Mouse (Mus musculus): ENCODE results near the gene Ralgps1. TPM values are rescaled to one million over a fixed set of nuclear protein-coding genes. Genes with fewer than 3 reads are reported as not detected.
"Not testable (repeated sequence)": the region's sequence is repeated elsewhere in the genome, so short reads cannot be mapped to it uniquely, and the experiment has no call there.

Gene Ralgps1
- polyA plus RNA-seq, 1 experiment from 2014 or later, result 42.8 TPM

- peak within 1 kb of the TSS; percentile 57 for H3K27ac ChIP-seq (replicated peaks)
- H3K9me3 ChIP-seq, result no peaks in the 10 kb centered on the region
- no peaks in the 10 kb centered on the region for H3K36me3 ChIP-seq
- H3K4me3 ChIP-seq, result peak within 1 kb of the TSS; percentile 25
- ATAC-seq (ENCODE audit: low FRiP score, low read depth), result peak; percentile 93
- H3K4me1 ChIP-seq (replicated peaks), result peaks cover 50% of the 10 kb centered on the region
- WGBS, result 5% methylated on average over 22 of the region's 22 CpGs
- H3K9ac ChIP-seq, result peak within 1 kb of the TSS; percentile 38
- H3K4me2 ChIP-seq, result peak within 1 kb of the TSS; percentile 42
- H3K27me3 ChIP-seq, result no peaks in the 10 kb centered on the region
These were observed 155.4 kb downstream of the Ralgps1 start, which contains the start of gene Angptl2 for GRCm38 (mm10) chr2:33215700-33216509. Gene Angptl2 (plus strand): TSS chr2:33216069.

GRCm38 (mm10) chr2:33215177-33215699 lies 156.0 kb downstream of the Ralgps1 start:
- peak overlapping the region; percentile 57 for H3K27ac ChIP-seq (replicated peaks)
- no peaks in the 10 kb centered on the region for H3K9me3 ChIP-seq
- peaks cover 46% of the 10 kb centered on the region for H3K4me1 ChIP-seq (replicated peaks)
- WGBS, result 65% methylated on average over 5 of the region's 5 CpGs
- ATAC-seq (ENCODE audit: low FRiP score, low read depth), result peak; percentile 13; the same call in 1 of the 2 replicates
- peak overlapping the region; percentile 42 for H3K4me2 ChIP-seq
- no peaks in the 10 kb centered on the region for H3K27me3 ChIP-seq
- no peaks in the 10 kb centered on the region for H3K36me3 ChIP-seq
- H3K4me3 ChIP-seq, result no peak overlapping the region
- H3K9ac ChIP-seq, result no peak overlapping the region

GRCm38 (mm10) chr2:33211263-33211662 lies 160.0 kb downstream of the Ralgps1 start:
- H3K27ac ChIP-seq (replicated peaks); ATAC-seq (ENCODE audit: low FRiP score, low read depth): not testable (repeated sequence)

GRCm38 (mm10) chr2:33210841-33211240 lies 160.4 kb downstream of the Ralgps1 start:
- Histone ChIP-seq H3K9ac (no peak overlapping the region), H3K4me2 (no peak overlapping the region), H3K4me3 (no peak overlapping the region), H3K4me1 (replicated peaks) (peaks cover 25% of the 10 kb centered on the region), H3K27me3 (no peaks in the 10 kb centered on the region), H3K36me3 (no peaks in the 10 kb centered on the region), H3K27ac (replicated peaks) (no peak overlapping the region), H3K9me3 (no peaks in the 10 kb centered on the region)
- ATAC-seq (ENCODE audit: low FRiP score, low read depth), result no peak
- WGBS, result 64% methylated on average over 2 of the region's 2 CpGs

More at GRCm38 (mm10) chr2:33211263-33211662, 160.0 kb downstream of the Ralgps1 start:
- H3K4me2 ChIP-seq, H3K27me3 ChIP-seq, H3K9ac ChIP-seq, H3K36me3 ChIP-seq, H3K9me3 ChIP-seq, H3K4me3 ChIP-seq: not testable (repeated sequence)
- peaks cover 25% of the 10 kb centered on the region for H3K4me1 ChIP-seq (replicated peaks)
- 84% methylated on average over 11 of the region's 11 CpGs for WGBS

GRCm38 (mm10) chr2:33208134-33208533 lies 163.2 kb downstream of the Ralgps1 start:
- Histone ChIP-seq H3K36me3 (no peaks in the 10 kb centered on the region), H3K4me2 (no peak overlapping the region), H3K4me1 (replicated peaks) (peaks cover 35% of the 10 kb centered on the region), H3K27me3 (no peaks in the 10 kb centered on the region), H3K4me3 (no peak overlapping the region), H3K27ac (replicated peaks) (no peak overlapping the region), H3K9ac (no peak overlapping the region), H3K9me3 (no peaks in the 10 kb centered on the region)
- no peak for ATAC-seq (ENCODE audit: low FRiP score, low read depth)
- 83% methylated on average over 5 of the region's 5 CpGs for WGBS

- ATAC-seq (ENCODE audit: low FRiP score, low read depth), result no peak
- H3K27me3 ChIP-seq, result no peaks in the 10 kb centered on the region
- WGBS, result 18% methylated on average over 4 of the region's 4 CpGs
- no peak overlapping the region for H3K4me2 ChIP-seq
- H3K36me3 ChIP-seq, result no peaks in the 10 kb centered on the region
- peaks cover 40% of the 10 kb centered on the region for H3K4me1 ChIP-seq (replicated peaks)
- no peaks in the 10 kb centered on the region for H3K9me3 ChIP-seq
- no peak overlapping the region; the same call in 1 of the 2 replicates for H3K27ac ChIP-seq (replicated peaks)
- no peak overlapping the region for H3K4me3 ChIP-seq
- H3K9ac ChIP-seq, result 0 out of 2 replicates have a peak overlapping the region, but pooled peaks have one; percentile 2
These were observed 164.2 kb downstream of the Ralgps1 start for GRCm38 (mm10) chr2:33207069-33207468.

GRCm38 (mm10) chr2:33205939-33206525 lies 165.3 kb downstream of the Ralgps1 start:
- Histone ChIP-seq H3K9me3 (no peaks in the 10 kb centered on the region), H3K9ac (no peak overlapping the region), H3K27ac (replicated peaks) (peak overlapping the region; percentile 57), H3K4me3 (no peak overlapping the region), H3K36me3 (no peaks in the 10 kb centered on the region), H3K4me2 (no peak overlapping the region), H3K4me1 (replicated peaks) (peaks cover 40% of the 10 kb centered on the region), H3K27me3 (no peaks in the 10 kb centered on the region)
- no peak for ATAC-seq (ENCODE audit: low FRiP score, low read depth)
- WGBS, result 41% methylated on average over 14 of the region's 14 CpGs

- ATAC-seq (ENCODE audit: low FRiP score, low read depth), result no peak
- 87% methylated on average over 5 of the region's 5 CpGs for WGBS
- H3K9ac ChIP-seq, result no peak overlapping the region
- peaks cover 40% of the 10 kb centered on the region for H3K4me1 ChIP-seq (replicated peaks)
- H3K27me3 ChIP-seq, result no peaks in the 10 kb centered on the region
- no peaks in the 10 kb centered on the region for H3K9me3 ChIP-seq
- H3K4me2 ChIP-seq, result no peak overlapping the region
- no peak overlapping the region for H3K4me3 ChIP-seq
- no peaks in the 10 kb centered on the region for H3K36me3 ChIP-seq
- no peak overlapping the region for H3K27ac ChIP-seq (replicated peaks)
These were observed 166.3 kb downstream of the Ralgps1 start for GRCm38 (mm10) chr2:33204980-33205379.

- Histone ChIP-seq H3K27me3 (no peaks in the 10 kb centered on the region), H3K4me2 (no peak overlapping the region), H3K9ac (no peak overlapping the region), H3K4me1 (replicated peaks) (peaks cover 40% of the 10 kb centered on the region), H3K27ac (replicated peaks) (no peak overlapping the region; the same call in 1 of the 2 replicates), H3K9me3 (no peaks in the 10 kb centered on the region), H3K4me3 (no peak overlapping the region), H3K36me3 (no peaks in the 10 kb centered on the region)
- 51% methylated on average over 6 of the region's 6 CpGs for WGBS
- no peak for ATAC-seq (ENCODE audit: low FRiP score, low read depth)
These were observed 168.0 kb downstream of the Ralgps1 start for GRCm38 (mm10) chr2:33203284-33203683.

GRCm38 (mm10) chr2:33200368-33201068 lies 170.8 kb downstream of the Ralgps1 start:
- Histone ChIP-seq H3K4me1 (replicated peaks) (peaks cover 22% of the 10 kb centered on the region), H3K27ac (replicated peaks) (no peak overlapping the region), H3K36me3 (no peaks in the 10 kb centered on the region), H3K9me3 (no peaks in the 10 kb centered on the region), H3K27me3 (no peaks in the 10 kb centered on the region), H3K4me2 (no peak overlapping the region), H3K4me3 (no peak overlapping the region), H3K9ac (no peak overlapping the region)
- ATAC-seq (ENCODE audit: low FRiP score, low read depth), result no peak
- 74% methylated on average over 14 of the region's 14 CpGs for WGBS

GRCm38 (mm10) chr2:33189976-33190375 lies 181.3 kb downstream of the Ralgps1 start:
- Histone ChIP-seq H3K36me3 (no peaks in the 10 kb centered on the region), H3K9ac (no peak overlapping the region), H3K4me2 (no peak overlapping the region), H3K27me3 (no peaks in the 10 kb centered on the region), H3K4me1 (replicated peaks) (peaks cover 8% of the 10 kb centered on the region; the same call in 1 of the 2 replicates), H3K4me3 (no peak overlapping the region), H3K27ac (replicated peaks) (no peak overlapping the region), H3K9me3 (no peaks in the 10 kb centered on the region)
- no peak for ATAC-seq (ENCODE audit: low FRiP score, low read depth)
- WGBS, result 65% methylated on average over 3 of the region's 3 CpGs

Data from hindbrain, embryonic 15.5 days (tissue).